ENCODE assay signal across 24 mouse cellular contexts in the genomic region with DNA sequence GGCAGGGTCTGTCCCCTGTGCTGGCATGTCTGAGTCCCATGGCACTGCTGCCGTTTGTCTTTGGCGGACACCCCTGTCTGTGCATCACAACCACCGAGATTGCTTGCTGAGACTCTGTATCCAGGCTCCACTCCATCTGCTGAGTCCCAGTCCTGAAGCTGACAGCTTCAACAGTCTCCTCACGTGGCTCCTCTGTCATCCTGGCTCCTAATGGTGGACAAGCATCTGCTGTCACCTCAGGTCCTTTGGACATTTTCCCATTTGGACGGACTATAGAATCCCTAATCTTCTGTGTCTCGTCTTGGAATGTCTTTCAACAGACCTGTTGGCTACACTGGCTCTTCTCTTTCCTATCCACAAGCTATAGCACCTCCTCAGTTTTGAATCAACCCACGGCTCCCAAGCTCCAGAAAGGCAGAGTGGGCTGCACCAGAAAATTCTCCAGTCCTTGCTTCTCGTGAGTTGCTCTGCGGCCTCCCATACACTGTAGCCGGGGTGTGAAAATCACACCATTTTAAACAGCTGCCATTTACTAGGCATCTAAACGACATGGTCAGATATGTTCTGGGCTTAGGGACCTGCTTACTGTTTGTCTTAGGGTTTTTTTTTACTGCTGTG.
DNase-seq lines count a peak whose midpoint lies in the region; ATAC-seq and TF ChIP-seq lines count a peak whose summit lies in the region.
"Had no signal": no experiment of that assay in that cellular context is flagged by ENCODE, and none has a peak within 500 bp of the region (broad histone marks: within the 10 kb centered on the region; RNA-seq: fewer than 3 reads in every experiment).

No protein-coding gene starts in this region.

- no peaks in the 10 kb centered on the region for H3K27me3 ChIP-seq in midbrain, postnatal 0 days (ENCODE audit: insufficient read depth, low read length)
- no peaks in the 10 kb centered on the region for H3K27me3 ChIP-seq in midbrain, embryonic 14.5 days (ENCODE audit: control insufficient read depth, insufficient read depth, low read length)
- H3K27me3 ChIP-seq: embryonic facial prominence, embryonic 12.5 days; forebrain, embryonic 12.5 days; hindbrain, embryonic 15.5 days; intestine, embryonic 15.5 days; limb, embryonic 13.5 days; liver, embryonic 13.5 days had no signal

- no peak for DNase-seq in frontal cortex, postnatal 25 days (ENCODE audit: low spot score in 2 of 2)
- peak; percentile 59 for DNase-seq in midbrain, postnatal 0 days (ENCODE audit: low spot score)
- DNase-seq in midbrain, embryonic 14.5 days, result no peak
- DNase-seq in cerebellum, postnatal 14 days, result peak; percentile 46 to 65
- no peak for DNase-seq in layer of hippocampus, adult 9-10 months (ENCODE audit: low spot score)
- no peak for DNase-seq in embryo, embryonic 10.5 days (ENCODE audit: low spot score)
- no peak for DNase-seq in urinary bladder, postnatal 4 days (ENCODE audit: low spot score in 2 of 2)
- DNase-seq: adrenal gland, postnatal 25 days; heart, postnatal 4 days; kidney, adult 8-10 months; kidney, postnatal 10 days; liver, embryonic 13.5 days; lung, adult 2 months; right cerebral cortex, adult 18-20 months; right cerebral cortex, postnatal 4 days had no signal

- peak; percentile 77 for ATAC-seq in frontal cortex, adult (ENCODE audit: low TSS enrichment)
- no peak for ATAC-seq in midbrain, postnatal 0 days (ENCODE audit: low FRiP score)
- ATAC-seq in midbrain, embryonic 14.5 days (ENCODE audit: low FRiP score, low TSS enrichment), result no peak
- ATAC-seq: intestine, embryonic 15.5 days; midbrain, embryonic 16.5 days had no signal

- no peak overlapping the region for H3K27ac ChIP-seq in midbrain, postnatal 0 days (ENCODE audit: low read depth, low read length)
- no peak overlapping the region for H3K27ac ChIP-seq in midbrain, embryonic 14.5 days (replicated peaks; ENCODE audit: low read depth, low read length)
- H3K27ac ChIP-seq: embryonic facial prominence, embryonic 12.5 days; forebrain, embryonic 12.5 days; heart, embryonic 10.5 days; hindbrain, embryonic 15.5 days; intestine, embryonic 15.5 days; limb, embryonic 13.5 days; liver, embryonic 13.5 days; macrophage had no signal

- TF ChIP-seq CTCF in midbrain, postnatal 0 days (IDR thresholded peaks at IDR 0.05), result no peak

- no peak overlapping the region for H3K4me3 ChIP-seq in midbrain, postnatal 0 days (ENCODE audit: low read depth, low read length)
- no peak overlapping the region for H3K4me3 ChIP-seq in midbrain, embryonic 14.5 days (replicated peaks; ENCODE audit: low read depth, low read length)
- H3K4me3 ChIP-seq: embryonic facial prominence, embryonic 12.5 days; forebrain, embryonic 12.5 days; heart, embryonic 10.5 days; hindbrain, embryonic 15.5 days; intestine, embryonic 15.5 days; limb, embryonic 13.5 days; liver, embryonic 13.5 days had no signal

- 83% methylated on average over 11 of the region's 11 CpGs for WGBS in midbrain, postnatal 0 days
- WGBS in midbrain, embryonic 14.5 days, result 84% methylated on average over 11 of the region's 11 CpGs

- H3K36me3 ChIP-seq in midbrain, postnatal 0 days (ENCODE audit: insufficient read depth, low read length), result no peaks in the 10 kb centered on the region
- no peaks in the 10 kb centered on the region for H3K36me3 ChIP-seq in midbrain, embryonic 14.5 days (ENCODE audit: control insufficient read depth, insufficient read depth, low read length)
- H3K36me3 ChIP-seq: embryonic facial prominence, embryonic 12.5 days; forebrain, embryonic 12.5 days; heart, embryonic 10.5 days; hindbrain, embryonic 15.5 days; intestine, embryonic 15.5 days; limb, embryonic 13.5 days; liver, embryonic 13.5 days had no signal

- H3K9me3 ChIP-seq in midbrain, postnatal 0 days (ENCODE audit: low read length), result no peaks in the 10 kb centered on the region
- no peaks in the 10 kb centered on the region for H3K9me3 ChIP-seq in midbrain, embryonic 14.5 days (ENCODE audit: control insufficient read depth, low read length)
- H3K9me3 ChIP-seq: embryonic facial prominence, embryonic 12.5 days; forebrain, embryonic 12.5 days; heart, embryonic 10.5 days; hindbrain, embryonic 15.5 days; intestine, embryonic 15.5 days; limb, embryonic 13.5 days; liver, embryonic 13.5 days had no signal

- H3K4me1 ChIP-seq in midbrain, postnatal 0 days (ENCODE audit: insufficient read depth, low read length), result no peaks in the 10 kb centered on the region
- 0 out of 2 replicates have a peak, but pooled peaks cover 4% of the 10 kb centered on the region for H3K4me1 ChIP-seq in midbrain, embryonic 14.5 days (ENCODE audit: control insufficient read depth, insufficient read depth, low read length)
- H3K4me1 ChIP-seq: embryonic facial prominence, embryonic 12.5 days; forebrain, embryonic 12.5 days; heart, embryonic 10.5 days; limb, embryonic 13.5 days; liver, embryonic 13.5 days had no signal

- no peak overlapping the region for H3K4me2 ChIP-seq in midbrain, postnatal 0 days (ENCODE audit: low read depth, low read length, poor library complexity, severe bottlenecking)
- H3K4me2 ChIP-seq in midbrain, embryonic 14.5 days (ENCODE audit: low read length), result no peak overlapping the region
- H3K4me2 ChIP-seq: embryonic facial prominence, embryonic 12.5 days; forebrain, embryonic 12.5 days; hindbrain, embryonic 15.5 days; intestine, embryonic 15.5 days; limb, embryonic 13.5 days; liver, embryonic 13.5 days had no signal

- no peak overlapping the region for H3K9ac ChIP-seq in midbrain, postnatal 0 days (replicated peaks; ENCODE audit: low read length, poor library complexity, severe bottlenecking)
- H3K9ac ChIP-seq in midbrain, embryonic 14.5 days (replicated peaks; ENCODE audit: low read length), result no peak overlapping the region
- H3K9ac ChIP-seq: embryonic facial prominence, embryonic 12.5 days; forebrain, embryonic 12.5 days; hindbrain, embryonic 15.5 days; intestine, embryonic 15.5 days; limb, embryonic 13.5 days; liver, embryonic 13.5 days had no signal

Comparison
In these comparisons a context has a peak if more than half of its experiments do, and no peak if none do; other contexts are left out.
1. DNase-seq: peak in midbrain, postnatal 0 days (single experiment) and cerebellum, postnatal 14 days (2 of 2); none in frontal cortex, postnatal 25 days (0 of 2), midbrain, embryonic 14.5 days (single experiment), layer of hippocampus, adult 9-10 months (single experiment), embryo, embryonic 10.5 days (single experiment) and urinary bladder, postnatal 4 days (0 of 2).